Mouse (Mus musculus) liver, embryonic 14.5 days (tissue): Measurements from ENCODE around the gene Tuba3a. TPM values are rescaled to one million over a fixed set of nuclear protein-coding genes. Genes with fewer than 3 reads are reported as not detected.
"Not testable (repeated sequence)": the region's sequence is repeated elsewhere in the genome, so short reads cannot be mapped to it uniquely, and the experiment has no call there.

Experiments used
- ATAC-seq: fragments of 200-750 bp; cut with Nextera tagmentation; 2 replicates; pipeline ENCODE4 v1.8.0; 2017; ENCODE audit warnings: moderate number of reproducible peaks, mild to moderate bottlenecking, moderate library complexity; ENCODE audit not compliant: insufficient read depth
- DNase-seq, 3 experiments: peaks; one replicate each; pipeline ENCODE4 v3.0.0-alpha.2; 2012 to 2013; ENCODE audit warnings: low read depth in 3 of 3, low spot score in 3 of 3
- H3K27ac ChIP-seq: fragments of 300-500 bp; sonication (generic); 2 replicates; pipeline ENCODE4 v1.5.1; 2014; ENCODE audit warnings: moderate library complexity, mild to moderate bottlenecking, control low read depth, inconsistent platforms
- H3K27me3 ChIP-seq: fragments of 300-500 bp; sonication (generic); 2 replicates; pipeline ENCODE4 v1.6.1; 2014; ENCODE audit warnings: mild to moderate bottlenecking, low read length, moderate library complexity; ENCODE audit not compliant: control insufficient read depth, insufficient read depth
- H3K36me3 ChIP-seq: fragments of 300-500 bp; sonication (generic); replicated peaks from 2 replicates; pipeline ENCODE4 v1.6.1; 2014; ENCODE audit warnings: low read depth; ENCODE audit not compliant: control insufficient read depth, insufficient read depth
- H3K4me1 ChIP-seq, 2 experiments: fragments of 200-500 bp in 1 of 2; fragments of 300-500 bp in 1 of 2; sonication (generic) in 1 of 2; replicated peaks; 2 replicates each; pipeline ENCODE4 v1.6.1; 2012 to 2014; ENCODE audit warnings: antibody characterized with exemption in 1 of 2, inconsistent platforms in 1 of 2, low read length in 1 of 2; ENCODE audit not compliant: control insufficient read depth in 2 of 2, insufficient read depth in 2 of 2
- H3K4me2 ChIP-seq: fragments of 300-500 bp; sonication (generic); 2 replicates; pipeline ENCODE4 v1.6.1; 2014; ENCODE audit warnings: low read depth, mild to moderate bottlenecking, control low read depth, moderate library complexity
- H3K4me3 ChIP-seq, 2 experiments: fragments of 200-500 bp in 1 of 2; fragments of 300-500 bp in 1 of 2; sonication (generic) in 1 of 2; 2 replicates each; pipeline ENCODE4 v1.5.1; 2012 to 2014; ENCODE audit warnings: low read depth in 2 of 2, low read length in 2 of 2, mild to moderate bottlenecking in 2 of 2, control low read depth in 1 of 2, inconsistent platforms in 1 of 2, moderate library complexity in 1 of 2; ENCODE audit not compliant: insufficient read depth in 1 of 2
- H3K9ac ChIP-seq: fragments of 300-500 bp; sonication (generic); replicated peaks from 2 replicates; pipeline ENCODE4 v1.6.1; 2014; ENCODE audit warnings: mild to moderate bottlenecking, control low read depth, moderate library complexity
- H3K9me3 ChIP-seq: fragments of 300-500 bp; sonication (generic); 2 replicates; pipeline ENCODE4 v1.6.1; 2016; ENCODE audit warnings: low read length, mixed read lengths; ENCODE audit not compliant: control insufficient read depth
- CTCF ChIP-seq: IDR thresholded peaks from 2 replicates; pipeline ENCODE4 v1.5.1; 2016; ENCODE audit warnings: antibody characterized with exemption, low read depth, control low read depth
- EP300 ChIP-seq: IDR thresholded peaks from 2 replicates; pipeline ENCODE4 v1.6.1; 2016; ENCODE audit warnings: antibody characterized with exemption, low read depth
- WGBS: fragments of 180-500 bp; shearing (Covaris S2); extraction: QIAGEN DNeasy Blood & Tissue Kit; methylation state at CpG from one replicate; pipeline ENCODE4 v1.1.7; 2014; ENCODE audit not compliant: insufficient replicate concordance; 5-methylcytosine and 5-hydroxymethylcytosine counted together
- polyA plus RNA-seq, 2 experiments: library from polyadenylated mRNA; depleted of rRNA in 1 of 2; stranded (reverse) in 1 of 2; unstranded in 1 of 2; fragments of >200 nt; fragmentation: Nextera tagmentation in 1 of 2; extraction: Ambion mirVana in 1 of 2; gene quantifications; 2 replicates each; pipeline versions ENCODE4 v1.2.1 to v1.2.3; 2012 to 2014

Tuba3a gene
- polyA plus RNA-seq, 2 experiments = not detected

- no peak overlapping the region for H3K27ac ChIP-seq
- H3K4me1 ChIP-seq = no peaks in the 10 kb centered on the region; a peak in 2 of 4 replicates
- H3K9ac ChIP-seq = no peak overlapping the region
- peak; percentile 78 for TF ChIP-seq CTCF
- TF ChIP-seq EP300 = no peak
- ATAC-seq = no peak
- H3K4me3 ChIP-seq = no peak overlapping the region
- 48% methylated on average over 15 of the region's 15 CpGs for WGBS
- no peak overlapping the region for H3K4me2 ChIP-seq
- H3K36me3 ChIP-seq = no peaks in the 10 kb centered on the region
- DNase-seq = peak in 1 of 3 experiments; percentile 4
- H3K9me3 ChIP-seq = no peaks in the 10 kb centered on the region
- no peaks in the 10 kb centered on the region for H3K27me3 ChIP-seq
Observed at GRCm38 (mm10) chr6:125274841-125275563, 10.8 kb downstream of the Tuba3a start.

GRCm38 (mm10) chr6:125272228-125272785 is 13.5 kb downstream of the Tuba3a start:
- no peak for ATAC-seq
- WGBS = 62% methylated on average over 10 of the region's 10 CpGs
- H3K4me1 ChIP-seq = no peaks in the 10 kb centered on the region; a peak in 2 of 4 replicates
- no peak overlapping the region for H3K4me3 ChIP-seq
- H3K9me3 ChIP-seq = no peaks in the 10 kb centered on the region
- H3K27me3 ChIP-seq = no peaks in the 10 kb centered on the region
- no peak overlapping the region for H3K4me2 ChIP-seq
- H3K36me3 ChIP-seq = no peaks in the 10 kb centered on the region
- H3K9ac ChIP-seq = no peak overlapping the region
- TF ChIP-seq CTCF (no peak), EP300 (no peak)
- H3K27ac ChIP-seq = no peak overlapping the region
- no peak for DNase-seq

- no peaks in the 10 kb centered on the region; a peak in 2 of 4 replicates for H3K4me1 ChIP-seq
- no peak overlapping the region for H3K27ac ChIP-seq
- H3K9ac ChIP-seq = no peak overlapping the region
- H3K9me3 ChIP-seq = no peaks in the 10 kb centered on the region
- 0 out of 2 replicates have a peak, but pooled peaks have one; percentile 20 for TF ChIP-seq EP300
- peak; percentile 88 for TF ChIP-seq CTCF
- ATAC-seq (peak; percentile 75), DNase-seq (peak; percentile 63 to 65 (median 65))
- H3K4me3 ChIP-seq = no peak overlapping the region
- no peaks in the 10 kb centered on the region for H3K36me3 ChIP-seq
- 9% methylated on average over 17 of the region's 17 CpGs for WGBS
- no peaks in the 10 kb centered on the region for H3K27me3 ChIP-seq
- H3K4me2 ChIP-seq = peak overlapping the region; percentile 23
Observed at GRCm38 (mm10) chr6:125271455-125272227, 14.2 kb downstream of the Tuba3a start.

- H3K27me3 ChIP-seq = no peaks in the 10 kb centered on the region
- no peak for TF ChIP-seq CTCF
- TF ChIP-seq EP300 = no peak
- H3K4me1 ChIP-seq = no peaks in the 10 kb centered on the region; a peak in 2 of 4 replicates
- no peak overlapping the region for H3K4me3 ChIP-seq
- no peaks in the 10 kb centered on the region for H3K36me3 ChIP-seq
- H3K9me3 ChIP-seq = no peaks in the 10 kb centered on the region
- no peak overlapping the region for H3K27ac ChIP-seq
- H3K4me2 ChIP-seq = no peak overlapping the region
- ATAC-seq = no peak
- DNase-seq = no peak
- 62% methylated on average over 6 of the region's 6 CpGs for WGBS
- no peak overlapping the region for H3K9ac ChIP-seq
Observed at GRCm38 (mm10) chr6:125268799-125269198, 17.0 kb downstream of the Tuba3a start.

GRCm38 (mm10) chr6:125267469-125267868 is 18.4 kb downstream of the Tuba3a start:
- no peak for ATAC-seq
- 64% methylated on average over 3 of the region's 3 CpGs for WGBS

GRCm38 (mm10) chr6:125266600-125266999 is 19.2 kb downstream of the Tuba3a start:
- not testable (repeated sequence) for H3K9ac ChIP-seq, ATAC-seq, H3K4me1 ChIP-seq, DNase-seq, H3K9me3 ChIP-seq, H3K4me3 ChIP-seq, H3K36me3 ChIP-seq, H3K4me2 ChIP-seq, H3K27me3 ChIP-seq, H3K27ac ChIP-seq
- 61% methylated on average over 6 of the region's 6 CpGs for WGBS

More at GRCm38 (mm10) chr6:125267469-125267868, 18.4 kb downstream of the Tuba3a start:
- Histone ChIP-seq H3K9me3 (no peaks in the 10 kb centered on the region), H3K27me3 (no peaks in the 10 kb centered on the region), H3K9ac (no peak overlapping the region), H3K4me2 (no peak overlapping the region), H3K4me3 (no peak overlapping the region), H3K36me3 (no peaks in the 10 kb centered on the region), H3K27ac (no peak overlapping the region), H3K4me1 (no peaks in the 10 kb centered on the region; a peak in 2 of 4 replicates)
- DNase-seq = no peak
- TF ChIP-seq EP300 (no peak), CTCF (no peak)
